Mouse (Mus musculus): ENCODE data around the gene Mrpl14. TPM values are rescaled to one million over a fixed set of nuclear protein-coding genes. Genes with fewer than 3 reads are reported as not detected.
A peak's percentile ranks its signal among the peaks of the same experiment; 100 is the strongest.

Gene Mrpl14
- polyA plus RNA-seq, 1 experiment from 2014 or later = 148 TPM

DNA sequence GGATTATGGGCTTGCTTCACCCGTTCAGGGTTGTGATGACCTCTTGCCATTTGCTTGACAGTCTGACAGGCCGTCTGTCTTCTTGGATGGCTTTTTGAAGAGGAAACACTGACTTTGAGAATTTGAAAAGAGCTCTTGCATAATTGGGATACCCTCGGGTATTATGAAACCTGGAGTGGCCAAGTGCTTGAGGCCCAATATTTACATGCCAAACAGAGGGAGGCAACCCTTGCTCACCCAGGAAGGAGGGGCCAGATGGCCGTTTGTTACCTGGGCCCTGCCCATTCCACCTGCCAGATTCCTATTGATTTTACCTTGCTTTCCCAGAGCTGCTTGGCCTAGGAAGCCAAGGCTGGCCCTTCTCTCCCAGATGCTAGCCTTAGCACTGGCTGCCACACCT lies 16.1 kb downstream of the Mrpl14 start:
- Histone ChIP-seq H3K36me3 (ENCODE audit: control insufficient read depth, insufficient read depth, low read length) (peaks cover 12% of the 10 kb centered on the region), H3K4me1 (ENCODE audit: control insufficient read depth, insufficient read depth, low read length) (no peaks in the 10 kb centered on the region), H3K9ac (ENCODE audit: low read depth, low read length) (no peak overlapping the region), H3K9me3 (ENCODE audit: control insufficient read depth, low read length) (no peaks in the 10 kb centered on the region), H3K27me3 (replicated peaks; ENCODE audit: control insufficient read depth, insufficient read depth, low read length) (no peaks in the 10 kb centered on the region), H3K27ac (replicated peaks; ENCODE audit: low read depth, low read length) (no peak overlapping the region), H3K4me2 (ENCODE audit: low read depth, low read length) (no peak overlapping the region), H3K4me3 (ENCODE audit: low read depth, low read length) (no peak overlapping the region)
- DNase-seq (ENCODE audit: low spot score) (no peak), ATAC-seq (ENCODE audit: low read depth) (no peak)
- WGBS = 48% methylated on average over 4 of the region's 4 CpGs

DNA sequence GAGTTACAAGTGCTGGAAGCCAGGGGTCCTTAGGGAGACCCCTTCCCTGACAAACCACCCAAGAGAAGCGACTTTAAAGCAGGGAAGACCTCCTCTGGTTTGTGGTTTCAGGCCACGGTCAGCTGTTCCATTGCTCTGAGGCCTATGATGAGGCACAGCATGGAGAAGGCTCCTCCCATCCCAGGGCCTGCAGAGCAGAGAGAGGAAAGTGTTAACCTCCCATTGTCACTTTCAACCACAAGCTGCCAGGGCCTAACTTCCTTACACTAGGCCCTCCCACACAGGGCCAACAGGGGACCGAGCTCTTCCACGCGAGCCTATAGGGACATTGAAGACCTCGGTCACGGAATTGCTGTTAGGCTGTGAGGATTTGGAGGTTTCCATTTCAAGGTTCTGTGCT lies 17.1 kb downstream of the Mrpl14 start:
- Histone ChIP-seq H3K9me3 (ENCODE audit: control insufficient read depth, low read length) (no peaks in the 10 kb centered on the region), H3K27ac (replicated peaks; ENCODE audit: low read depth, low read length) (no peak overlapping the region), H3K4me1 (ENCODE audit: control insufficient read depth, insufficient read depth, low read length) (no peaks in the 10 kb centered on the region), H3K4me3 (ENCODE audit: low read depth, low read length) (no peak overlapping the region), H3K36me3 (ENCODE audit: control insufficient read depth, insufficient read depth, low read length) (peaks cover 4% of the 10 kb centered on the region), H3K4me2 (ENCODE audit: low read depth, low read length) (no peak overlapping the region), H3K27me3 (replicated peaks; ENCODE audit: control insufficient read depth, insufficient read depth, low read length) (no peaks in the 10 kb centered on the region), H3K9ac (ENCODE audit: low read depth, low read length) (no peak overlapping the region)
- DNase-seq (ENCODE audit: low spot score) (no peak), ATAC-seq (ENCODE audit: low read depth) (no peak)
- 58% methylated on average over 7 of the region's 7 CpGs for WGBS

DNA sequence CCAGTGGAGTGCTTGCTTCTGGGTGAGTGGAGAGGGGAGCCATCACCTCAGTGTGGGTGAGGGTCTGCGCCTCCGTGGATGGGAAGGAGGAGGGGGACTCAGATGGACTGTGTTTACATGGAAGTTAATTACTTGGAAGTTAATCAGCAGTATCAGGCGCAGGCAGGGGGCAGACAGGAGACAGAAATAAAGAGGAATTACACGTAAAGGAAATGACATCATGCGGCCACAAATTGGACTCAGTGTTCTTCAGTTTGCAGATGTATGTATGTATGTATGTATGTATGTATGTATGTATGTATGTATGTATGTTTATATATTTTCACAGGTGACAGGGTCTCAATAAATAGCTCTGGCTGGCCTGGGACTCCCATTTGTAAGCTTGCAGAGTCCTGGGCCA lies 20.7 kb downstream of the Mrpl14 start:
- Histone ChIP-seq H3K27ac (replicated peaks; ENCODE audit: low read depth, low read length) (no peak overlapping the region), H3K9ac (ENCODE audit: low read depth, low read length) (no peak overlapping the region), H3K9me3 (ENCODE audit: control insufficient read depth, low read length) (no peaks in the 10 kb centered on the region), H3K4me3 (ENCODE audit: low read depth, low read length) (no peak overlapping the region), H3K4me1 (ENCODE audit: control insufficient read depth, insufficient read depth, low read length) (no peaks in the 10 kb centered on the region), H3K36me3 (ENCODE audit: control insufficient read depth, insufficient read depth, low read length) (no peaks in the 10 kb centered on the region), H3K27me3 (replicated peaks; ENCODE audit: control insufficient read depth, insufficient read depth, low read length) (no peaks in the 10 kb centered on the region), H3K4me2 (ENCODE audit: low read depth, low read length) (no peak overlapping the region)
- 80% methylated on average over 5 of the region's 5 CpGs for WGBS
- no peak for ATAC-seq (ENCODE audit: low read depth)
- DNase-seq (ENCODE audit: low spot score) = no peak

DNA sequence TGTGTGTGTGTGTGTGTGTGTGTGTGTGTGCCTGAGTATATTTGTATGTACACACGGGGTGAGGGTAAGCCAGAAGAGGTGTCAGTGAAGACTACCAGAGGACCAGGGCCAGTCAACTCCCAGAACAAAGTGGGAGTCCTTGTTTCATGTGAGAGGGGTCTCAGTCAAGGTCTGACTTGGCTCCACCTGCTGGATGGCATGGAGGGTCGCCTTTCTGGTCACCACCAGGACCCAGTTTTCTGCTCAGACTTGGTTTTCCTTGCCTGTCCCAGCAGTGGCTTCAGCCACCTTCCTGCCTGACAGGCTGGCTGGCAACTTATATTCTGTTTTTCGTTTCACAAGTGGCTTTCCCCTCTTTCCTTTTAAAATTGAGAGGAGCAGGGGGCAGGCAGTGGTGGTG lies 21.3 kb downstream of the Mrpl14 start:
- ATAC-seq (ENCODE audit: low read depth) (no peak), DNase-seq (ENCODE audit: low spot score) (no peak)
- Histone ChIP-seq H3K36me3 (ENCODE audit: control insufficient read depth, insufficient read depth, low read length) (no peaks in the 10 kb centered on the region), H3K4me2 (ENCODE audit: low read depth, low read length) (no peak overlapping the region), H3K27ac (replicated peaks; ENCODE audit: low read depth, low read length) (no peak overlapping the region), H3K9me3 (ENCODE audit: control insufficient read depth, low read length) (no peaks in the 10 kb centered on the region), H3K9ac (ENCODE audit: low read depth, low read length) (no peak overlapping the region), H3K27me3 (replicated peaks; ENCODE audit: control insufficient read depth, insufficient read depth, low read length) (no peaks in the 10 kb centered on the region), H3K4me3 (ENCODE audit: low read depth, low read length) (no peak overlapping the region), H3K4me1 (ENCODE audit: control insufficient read depth, insufficient read depth, low read length) (no peaks in the 10 kb centered on the region)
- 32% methylated on average over 3 of the region's 3 CpGs for WGBS

DNA sequence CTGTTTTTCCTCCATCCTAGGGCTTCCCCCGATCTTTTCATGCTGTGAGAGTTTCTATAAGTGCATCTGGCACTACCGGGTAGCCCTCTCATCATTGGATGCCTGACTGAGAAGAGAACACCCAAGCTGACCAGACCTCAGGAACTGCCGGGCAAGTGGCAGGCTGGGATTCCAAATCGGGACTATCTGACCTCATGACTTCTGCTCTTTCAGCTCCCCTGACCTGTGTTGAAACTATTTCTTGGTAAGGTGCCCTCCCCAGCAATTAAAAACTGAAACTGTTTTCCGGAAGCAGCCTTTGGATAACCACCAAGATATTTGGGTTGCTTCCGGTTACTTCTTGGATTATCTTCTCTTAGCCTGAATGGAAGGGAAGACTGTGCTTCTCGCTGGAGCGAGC lies 22.1 kb downstream of the Mrpl14 start:
- Histone ChIP-seq H3K27me3 (replicated peaks; ENCODE audit: control insufficient read depth, insufficient read depth, low read length) (no peaks in the 10 kb centered on the region), H3K9me3 (ENCODE audit: control insufficient read depth, low read length) (no peaks in the 10 kb centered on the region), H3K36me3 (ENCODE audit: control insufficient read depth, insufficient read depth, low read length) (no peaks in the 10 kb centered on the region), H3K4me2 (ENCODE audit: low read depth, low read length) (no peak overlapping the region), H3K9ac (ENCODE audit: low read depth, low read length) (no peak overlapping the region), H3K27ac (replicated peaks; ENCODE audit: low read depth, low read length) (no peak overlapping the region), H3K4me3 (ENCODE audit: low read depth, low read length) (no peak overlapping the region), H3K4me1 (ENCODE audit: control insufficient read depth, insufficient read depth, low read length) (no peaks in the 10 kb centered on the region)
- DNase-seq (ENCODE audit: low spot score) (no peak), ATAC-seq (ENCODE audit: low read depth) (no peak)
- WGBS = 88% methylated on average over 8 of the region's 8 CpGs

DNA sequence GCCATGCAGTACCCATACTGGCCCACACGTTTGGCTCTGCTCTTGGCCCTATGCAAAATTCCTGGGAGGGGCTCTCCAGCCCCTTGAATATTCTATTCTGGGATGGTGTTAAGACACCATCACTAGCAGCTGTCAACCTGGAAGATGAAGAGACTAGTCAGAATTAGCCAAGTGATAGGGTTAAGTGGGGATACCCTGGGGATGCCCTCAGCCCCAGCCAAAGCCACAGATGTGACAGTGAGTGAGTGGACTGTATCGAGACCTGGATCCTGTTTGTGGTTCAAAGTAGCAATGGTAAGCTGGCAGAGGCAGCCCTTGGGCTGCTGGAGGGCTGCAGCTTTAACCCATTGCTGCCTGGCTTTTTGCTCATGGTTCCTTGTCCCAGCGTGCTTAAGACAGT lies 23.7 kb downstream of the Mrpl14 start:
- Histone ChIP-seq H3K9me3 (ENCODE audit: control insufficient read depth, low read length) (no peaks in the 10 kb centered on the region), H3K4me1 (ENCODE audit: control insufficient read depth, insufficient read depth, low read length) (no peaks in the 10 kb centered on the region), H3K27me3 (replicated peaks; ENCODE audit: control insufficient read depth, insufficient read depth, low read length) (no peaks in the 10 kb centered on the region), H3K4me2 (ENCODE audit: low read depth, low read length) (no peak overlapping the region), H3K36me3 (ENCODE audit: control insufficient read depth, insufficient read depth, low read length) (no peaks in the 10 kb centered on the region), H3K4me3 (ENCODE audit: low read depth, low read length) (no peak overlapping the region), H3K27ac (replicated peaks; ENCODE audit: low read depth, low read length) (no peak overlapping the region), H3K9ac (ENCODE audit: low read depth, low read length) (no peak overlapping the region)
- 27% methylated on average over 3 of the region's 3 CpGs for WGBS
- ATAC-seq (ENCODE audit: low read depth) (no peak), DNase-seq (ENCODE audit: low spot score) (no peak)

DNA sequence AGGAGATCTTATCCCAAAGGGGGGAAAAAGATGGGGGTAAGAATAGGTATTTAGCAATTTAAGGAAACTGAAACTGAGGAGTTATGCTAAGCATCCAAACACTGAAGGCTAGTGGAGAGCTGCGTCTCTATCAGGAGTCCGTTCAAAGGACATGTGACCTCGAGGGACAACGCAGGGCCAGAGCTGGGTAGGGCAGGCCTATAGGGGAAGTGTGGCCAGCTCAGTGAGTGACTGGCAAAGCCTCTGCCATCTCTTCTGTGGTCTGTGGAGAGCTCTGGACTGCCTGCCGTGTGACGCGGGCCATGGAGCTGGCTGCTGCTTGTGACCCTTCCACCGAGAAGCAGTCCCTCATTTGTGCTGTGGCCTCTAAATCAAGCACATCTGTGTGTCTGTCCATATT lies 24.3 kb downstream of the Mrpl14 start:
- Histone ChIP-seq H3K27me3 (replicated peaks; ENCODE audit: control insufficient read depth, insufficient read depth, low read length) (no peaks in the 10 kb centered on the region), H3K36me3 (ENCODE audit: control insufficient read depth, insufficient read depth, low read length) (no peaks in the 10 kb centered on the region), H3K4me1 (ENCODE audit: control insufficient read depth, insufficient read depth, low read length) (no peaks in the 10 kb centered on the region), H3K9me3 (ENCODE audit: control insufficient read depth, low read length) (no peaks in the 10 kb centered on the region), H3K9ac (ENCODE audit: low read depth, low read length) (no peak overlapping the region), H3K4me3 (ENCODE audit: low read depth, low read length) (no peak overlapping the region), H3K4me2 (ENCODE audit: low read depth, low read length) (no peak overlapping the region), H3K27ac (replicated peaks; ENCODE audit: low read depth, low read length) (no peak overlapping the region)
- no peak for ATAC-seq (ENCODE audit: low read depth)
- DNase-seq (ENCODE audit: low spot score) = no peak
- WGBS = 75% methylated on average over 8 of the region's 8 CpGs

DNA sequence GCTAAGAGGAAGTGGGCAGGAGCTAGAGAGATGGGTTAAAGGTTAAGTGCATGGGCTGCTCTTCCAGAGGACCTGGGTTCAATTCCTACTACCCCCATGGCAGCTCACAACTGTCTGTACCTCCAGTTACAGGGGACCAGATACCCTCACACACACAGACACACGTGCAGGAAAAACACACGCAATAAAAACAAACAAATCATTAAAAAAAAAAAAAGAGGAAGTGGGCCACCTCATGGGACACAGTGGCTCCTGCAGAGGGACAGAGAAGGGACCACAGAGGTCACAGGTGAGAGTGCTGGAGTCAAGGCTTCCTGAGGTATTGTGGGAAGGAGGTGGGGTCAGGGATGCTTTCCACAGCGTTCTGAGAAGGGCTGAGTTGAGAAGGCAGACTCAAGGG lies 25.4 kb downstream of the Mrpl14 start:
- no peaks in the 10 kb centered on the region for H3K27me3 ChIP-seq (replicated peaks; ENCODE audit: control insufficient read depth, insufficient read depth, low read length)
- no peak overlapping the region for H3K9ac ChIP-seq (ENCODE audit: low read depth, low read length)
- WGBS = 49% methylated on average over 3 of the region's 3 CpGs
- H3K27ac ChIP-seq (replicated peaks; ENCODE audit: low read depth, low read length) = no peak overlapping the region
- H3K36me3 ChIP-seq (ENCODE audit: control insufficient read depth, insufficient read depth, low read length) = no peaks in the 10 kb centered on the region
- H3K4me1 ChIP-seq (ENCODE audit: control insufficient read depth, insufficient read depth, low read length) = no peaks in the 10 kb centered on the region
- no peaks in the 10 kb centered on the region for H3K9me3 ChIP-seq (ENCODE audit: control insufficient read depth, low read length)
- H3K4me3 ChIP-seq (ENCODE audit: low read depth, low read length) = no peak overlapping the region
- H3K4me2 ChIP-seq (ENCODE audit: low read depth, low read length) = no peak overlapping the region
- no peak for ATAC-seq (ENCODE audit: low read depth)
- no peak for DNase-seq (ENCODE audit: low spot score)

DNA sequence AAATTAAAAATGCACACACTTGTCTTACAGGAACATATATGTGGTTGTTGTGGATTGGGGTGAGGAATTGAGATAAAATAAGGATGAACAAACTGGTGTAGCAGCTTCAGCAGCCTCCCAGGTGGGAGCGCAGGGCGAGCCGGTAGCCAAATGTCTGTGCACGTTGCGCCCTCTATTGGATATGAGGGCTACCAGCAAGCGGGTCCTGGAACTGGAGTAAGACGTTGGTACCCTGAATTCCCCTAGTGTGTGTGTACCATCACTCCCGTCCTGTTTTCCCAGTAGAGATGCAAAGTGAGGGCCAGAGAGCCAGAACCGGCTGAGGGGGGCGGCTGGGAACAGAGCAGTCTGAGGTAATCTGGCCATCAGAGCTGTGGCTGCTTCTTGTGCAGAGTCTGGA lies 32.2 kb downstream of the Mrpl14 start:
- Histone ChIP-seq H3K4me3 (ENCODE audit: low read depth, low read length) (no peak overlapping the region), H3K4me2 (ENCODE audit: low read depth, low read length) (no peak overlapping the region), H3K4me1 (ENCODE audit: control insufficient read depth, insufficient read depth, low read length) (no peaks in the 10 kb centered on the region), H3K27me3 (replicated peaks; ENCODE audit: control insufficient read depth, insufficient read depth, low read length) (no peaks in the 10 kb centered on the region), H3K36me3 (ENCODE audit: control insufficient read depth, insufficient read depth, low read length) (no peaks in the 10 kb centered on the region), H3K9ac (ENCODE audit: low read depth, low read length) (no peak overlapping the region), H3K9me3 (ENCODE audit: control insufficient read depth, low read length) (no peaks in the 10 kb centered on the region), H3K27ac (replicated peaks; ENCODE audit: low read depth, low read length) (no peak overlapping the region)
- peak; percentile 73 for ATAC-seq (ENCODE audit: low read depth)
- DNase-seq (ENCODE audit: low spot score) = peak; percentile 73
- WGBS = 10% methylated on average over 10 of the region's 10 CpGs

Data from embryonic facial prominence, embryonic 14.5 days (tissue).